Mouse (Mus musculus) olfactory bulb, adult 2 months (tissue): ENCODE results near the gene Phlda3.

Source experiments
- CTCF ChIP-seq: fragments of 200-500 bp; IDR thresholded peaks from 2 replicates; pipeline ENCODE4 v1.5.1; 2012; ENCODE audit warnings: low read depth, mild to moderate bottlenecking, low read length, moderate library complexity; ENCODE audit not compliant: insufficient read depth
- POLR2A ChIP-seq: fragments of 200-500 bp; IDR thresholded peaks from 2 replicates; pipeline ENCODE4 v1.6.1; 2012; ENCODE audit warnings: mild to moderate bottlenecking, low read depth, low read length, moderate library complexity; ENCODE audit not compliant: insufficient read depth

- TF ChIP-seq CTCF (no peak), POLR2A (no peak)
Observed at GRCm38 (mm10) chr1:135767324-135767890, 1.5 kb downstream of the Phlda3 start.
